Mouse (Mus musculus): Measurements from ENCODE around the gene Tpcn2. TPM values are rescaled to one million over a fixed set of nuclear protein-coding genes. Genes with fewer than 3 reads are reported as not detected.

Gene Tpcn2
- total RNA-seq, 1 experiment from 2014 or later, result 13.6 TPM

GRCm38 (mm10) chr7:145139100-145139499, 144.7 kb downstream of the Tpcn2 start:
- no peak for ATAC-seq (replicated peaks; ENCODE audit: insufficient number of reproducible peaks, low FRiP score, low TSS enrichment, poor library complexity, severe bottlenecking)

DNA sequence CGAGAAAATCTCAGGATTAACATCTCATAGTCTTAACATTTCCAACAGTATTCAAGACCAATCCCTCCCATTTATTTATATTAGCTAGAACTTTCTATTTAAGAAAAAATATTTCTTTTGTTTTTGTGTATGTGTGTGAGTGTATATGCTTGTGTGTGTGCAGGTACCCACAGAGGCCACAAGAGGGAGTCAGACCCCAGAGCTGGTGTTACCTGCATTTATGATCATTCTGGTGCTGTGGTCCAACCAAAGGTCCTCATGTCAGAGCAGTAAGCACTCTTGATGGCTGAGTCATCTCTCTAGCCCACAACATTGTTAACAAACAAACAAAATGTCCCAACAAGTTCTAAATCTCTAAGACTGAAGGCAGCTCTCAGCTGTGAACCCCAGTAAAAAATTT, 145.9 kb downstream of the Tpcn2 start:
- ATAC-seq (replicated peaks; ENCODE audit: insufficient number of reproducible peaks, low FRiP score, low TSS enrichment, poor library complexity, severe bottlenecking), result no peak

GRCm38 (mm10) chr7:145136831-145137230, 147.0 kb downstream of the Tpcn2 start:
- ATAC-seq (replicated peaks; ENCODE audit: insufficient number of reproducible peaks, low FRiP score, low TSS enrichment, poor library complexity, severe bottlenecking), result no peak

Other genes starting within 250 kb of the Tpcn2 start
- 1.1 to 3.8 TPM in 2 of 3 replicates, not detected in the other for gene 1810010D01Rik, start 75.9 kb downstream of the Tpcn2 start, total RNA-seq (2017)
- gene Mrgprf, start 16.8 kb upstream of the Tpcn2 start, total RNA-seq (2017), result not detected in 3 replicates
- gene Mrgprd, start 30.8 kb upstream of the Tpcn2 start, total RNA-seq (2017), result not detected in 3 replicates